Mouse (Mus musculus) lung, postnatal 4 days (tissue): ENCODE measurements around the gene Dlgap5.
A peak's percentile ranks its signal among the peaks of the same experiment; 100 is the strongest.

ENCODE experiments used
- DNase-seq, 2 experiments: peaks; one replicate each; pipeline ENCODE4 v3.0.0; 2021

The Dlgap5 gene

DNA sequence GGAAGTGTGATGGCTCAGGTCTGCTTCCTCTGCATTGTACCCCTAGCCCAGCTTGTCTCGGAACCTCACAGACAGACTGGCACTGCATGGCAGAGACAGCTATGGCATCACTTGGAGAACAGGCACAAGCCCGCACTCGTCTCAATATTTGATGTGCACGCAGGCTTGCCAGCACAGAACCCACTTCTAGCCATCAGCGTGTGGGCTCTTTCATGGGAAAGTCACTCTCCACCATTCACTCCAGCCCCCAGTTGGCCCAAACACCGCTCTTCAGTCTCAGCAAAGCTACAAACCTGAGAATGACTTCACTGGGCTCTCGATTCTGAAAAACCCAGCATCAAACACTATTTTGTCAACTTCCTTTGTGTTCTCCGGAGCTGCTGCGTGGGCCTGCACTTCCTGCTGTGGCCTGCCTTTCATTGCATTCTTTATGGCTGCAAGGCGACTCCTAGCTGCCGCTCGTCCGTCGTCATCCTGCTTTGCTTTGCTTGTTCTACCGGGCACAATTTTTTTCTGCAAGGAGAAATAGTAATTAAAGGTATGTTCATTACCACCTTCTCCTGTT, 22.7 kb downstream of the Dlgap5 start:
- DNase-seq: peak; percentile 36 to 46

DNA sequence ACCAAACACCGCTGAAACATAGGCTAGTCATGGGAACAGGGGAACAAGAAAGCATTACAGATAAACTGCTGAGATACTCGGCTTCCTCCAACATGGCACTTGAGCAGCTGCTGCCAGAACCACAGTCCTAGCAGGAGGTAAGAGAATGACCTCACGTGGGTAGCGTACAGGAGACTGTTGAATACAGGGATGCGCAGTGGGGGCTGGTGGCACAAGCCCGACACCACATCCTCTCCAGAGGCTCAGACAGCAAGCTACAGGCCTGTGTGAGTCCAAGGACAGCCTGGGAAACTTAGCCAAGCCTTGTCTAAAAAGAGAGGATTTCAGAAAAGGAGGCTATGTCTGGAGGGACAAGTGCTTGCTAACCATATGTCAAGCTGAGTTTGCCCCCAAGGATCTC, 23.2 kb downstream of the Dlgap5 start:
- DNase-seq: no peak

DNA sequence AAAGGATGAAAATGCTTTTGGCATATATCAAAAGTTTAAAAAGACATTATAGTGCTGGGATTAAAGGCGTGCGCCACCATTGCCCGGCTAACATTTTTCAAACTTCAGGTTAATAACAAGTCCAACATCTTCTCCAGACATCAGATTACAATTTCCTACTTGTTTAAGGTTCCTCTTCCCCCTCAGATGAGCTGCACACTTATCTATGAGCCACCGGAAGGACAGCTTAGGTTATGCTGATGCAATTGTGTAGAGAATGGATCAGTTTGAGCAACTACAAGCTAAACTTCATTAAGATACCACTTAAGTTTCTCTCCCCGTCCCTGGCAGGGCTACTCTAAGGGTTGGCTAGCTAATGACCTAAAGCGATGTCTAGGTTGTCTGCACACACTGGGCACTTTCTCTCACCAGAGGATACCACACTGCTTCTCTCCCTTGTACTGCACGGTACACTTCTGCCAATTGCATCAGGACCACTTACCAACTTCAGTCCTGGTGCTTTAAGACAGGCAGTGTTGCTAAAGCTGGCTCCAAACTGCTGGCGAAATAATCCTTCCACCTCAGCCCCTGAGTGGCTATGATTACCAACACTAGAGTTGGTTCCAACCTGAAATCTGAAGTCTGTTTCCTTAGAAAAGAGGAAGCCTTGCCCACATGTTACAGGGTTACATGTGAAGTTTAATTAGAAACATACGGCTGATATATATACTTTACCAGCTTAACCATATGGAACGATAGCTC, 24.7 kb downstream of the Dlgap5 start:
- DNase-seq: no peak

DNA sequence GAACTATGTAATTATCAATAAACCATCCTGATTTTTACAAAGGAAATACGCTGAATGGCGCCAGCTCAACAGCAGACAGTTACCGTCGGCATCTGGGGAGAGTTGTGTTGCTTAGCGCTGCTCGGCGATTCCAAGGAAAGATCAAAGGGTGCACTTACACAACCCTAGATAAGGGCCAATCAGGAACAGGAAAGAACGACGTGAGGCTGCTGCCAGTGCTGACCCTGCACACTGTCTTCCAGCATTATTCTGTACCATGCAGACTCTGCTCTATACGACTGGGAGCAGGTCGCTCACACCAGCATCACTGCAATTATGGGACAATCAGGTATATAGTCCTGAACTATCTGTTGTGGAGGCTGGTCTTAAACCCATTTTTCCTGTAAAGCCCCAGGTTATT, 32.1 kb downstream of the Dlgap5 start:
- no peak for DNase-seq

DNA sequence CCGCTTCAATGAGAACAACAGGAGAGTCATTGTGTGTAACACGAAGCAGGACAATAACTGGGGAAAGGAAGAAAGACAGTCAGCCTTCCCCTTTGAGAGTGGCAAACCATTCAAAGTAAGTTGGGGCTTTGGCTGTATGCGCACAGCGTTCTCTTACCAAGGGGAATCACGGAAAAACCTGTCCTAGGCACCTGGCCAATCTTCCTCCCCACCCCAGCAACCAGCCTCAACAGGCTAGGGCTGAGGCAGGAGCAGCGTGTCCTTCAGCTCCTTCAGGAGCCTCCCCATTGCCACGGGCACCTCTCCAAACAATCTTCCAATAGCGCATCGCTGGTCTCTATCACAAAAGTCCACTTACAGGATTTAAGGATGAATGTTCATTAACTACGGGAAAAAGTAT, 33.6 kb downstream of the Dlgap5 start:
- no peak for DNase-seq

DNA sequence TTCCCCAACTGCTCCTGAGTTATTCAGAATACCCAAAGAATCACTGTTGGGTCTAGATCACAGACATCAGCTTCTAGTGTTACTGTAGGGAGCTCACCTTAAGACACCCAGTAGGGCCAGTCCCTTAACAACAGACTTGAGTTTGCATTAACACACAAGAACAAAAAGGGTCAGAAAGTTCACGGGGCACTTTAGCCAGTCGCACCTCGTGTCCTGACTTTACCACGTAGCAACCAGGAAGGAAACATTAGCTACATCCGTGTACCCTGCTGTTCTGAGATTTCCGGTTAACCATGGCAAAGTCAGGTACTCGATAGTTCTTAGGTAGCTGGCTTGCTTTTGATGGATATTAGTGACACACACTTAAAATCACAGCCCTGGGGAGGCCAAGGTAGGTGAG, 34.3 kb downstream of the Dlgap5 start:
- no peak for DNase-seq

DNA sequence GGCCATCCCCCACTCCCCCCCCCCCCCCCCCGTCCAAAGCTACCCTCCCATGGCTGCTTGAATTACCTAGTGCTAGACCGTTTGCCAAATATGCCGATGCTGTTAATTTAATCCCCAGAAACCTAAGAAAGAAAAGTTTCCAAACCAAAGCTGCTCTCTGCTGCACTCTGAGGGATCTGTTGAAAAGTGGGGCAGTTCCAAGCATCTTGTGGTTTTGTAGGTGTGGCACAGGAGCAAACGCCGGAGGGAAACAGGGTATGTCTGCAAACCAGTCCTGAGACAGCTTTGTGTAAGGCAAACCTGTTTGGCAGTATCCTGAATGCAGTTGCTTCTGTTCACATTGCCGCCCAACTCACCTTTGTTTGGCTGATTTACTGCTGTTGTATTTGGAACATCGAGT, 39.9 kb downstream of the Dlgap5 start:
- no peak for DNase-seq

DNA sequence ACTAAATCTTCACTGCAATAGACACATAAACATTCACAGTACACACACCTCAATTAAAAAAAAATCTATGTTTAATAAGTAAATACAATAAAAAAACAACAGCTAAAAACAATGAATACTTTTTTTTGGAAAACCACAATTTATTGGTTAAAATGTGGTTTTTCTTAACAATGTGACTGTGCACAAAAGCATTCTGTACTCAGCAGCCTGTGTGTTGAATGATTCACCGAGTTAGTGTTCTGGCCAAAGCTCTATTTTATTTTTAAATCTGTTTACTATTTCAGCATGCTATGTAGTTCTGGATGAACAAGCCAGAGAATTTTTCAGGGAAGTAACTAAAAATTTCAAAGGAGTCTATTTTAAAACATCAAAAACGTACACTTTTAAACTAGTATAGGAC, 41.7 kb downstream of the Dlgap5 start:
- no peak for DNase-seq

DNA sequence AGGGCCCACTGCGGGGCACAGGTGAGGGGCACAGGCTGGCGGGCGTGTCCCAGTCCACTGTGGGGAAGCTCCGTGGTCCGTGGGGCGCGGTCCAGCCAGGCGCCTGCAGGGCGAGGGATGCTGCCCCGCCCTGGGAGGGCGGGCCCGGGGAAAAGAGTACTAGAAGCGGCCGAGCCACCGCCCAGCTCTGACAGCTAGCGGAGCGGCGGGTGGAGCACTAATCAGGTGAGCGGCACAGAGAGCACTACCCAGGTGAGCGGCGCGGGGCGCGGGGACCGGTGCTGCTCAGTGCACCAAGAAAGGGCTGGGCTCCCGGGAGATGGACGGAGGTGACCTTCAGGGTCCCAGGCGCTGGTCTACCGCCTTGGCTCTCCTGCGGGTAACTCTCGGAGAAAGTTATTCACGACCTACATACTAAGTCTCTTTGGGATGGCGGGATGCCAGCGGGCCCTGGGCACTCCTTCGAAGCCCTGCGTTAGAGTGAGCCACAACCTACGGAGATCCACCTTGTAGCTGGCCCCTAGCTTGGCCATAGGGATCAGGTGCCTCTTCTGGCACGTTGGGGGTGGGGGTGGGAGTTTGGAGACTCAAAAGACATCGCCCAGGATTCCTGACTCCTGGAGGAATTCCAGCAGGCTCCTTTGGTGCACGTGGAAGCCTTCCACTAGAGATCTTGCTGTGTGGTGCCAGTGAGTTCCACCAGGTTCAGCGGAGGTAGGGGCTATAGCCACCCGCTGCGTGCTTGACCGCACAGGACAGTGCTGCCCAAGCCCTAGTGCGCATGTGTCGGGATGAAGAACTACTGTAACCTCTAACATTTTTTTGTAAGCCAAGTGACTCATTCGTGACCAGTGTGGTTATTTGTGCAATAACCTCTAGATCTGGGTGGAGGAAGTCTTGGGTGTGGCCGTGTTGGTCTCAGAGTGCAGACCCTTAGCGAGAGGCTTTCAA, 44.2 kb downstream of the Dlgap5 start:
- peak; percentile 78 to 79 for DNase-seq

DNA sequence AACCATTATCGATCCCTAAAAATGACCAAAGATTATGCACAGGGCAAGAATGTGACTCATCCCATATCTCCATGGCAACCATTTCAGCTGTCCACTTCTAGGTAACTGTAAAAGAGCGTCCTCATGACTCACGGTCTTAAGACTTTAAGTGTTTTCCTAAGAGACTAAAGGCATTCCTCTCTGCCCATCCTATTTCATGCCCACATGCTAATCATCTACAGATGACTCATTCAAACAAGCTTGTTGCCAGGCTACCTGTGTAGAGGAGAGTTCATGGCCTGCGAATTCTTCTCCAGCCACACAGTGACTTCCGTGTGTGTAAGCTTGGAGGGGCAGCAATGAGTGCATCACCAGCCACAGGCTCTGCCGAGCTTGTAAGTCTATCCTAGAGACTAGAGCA, 46.5 kb downstream of the Dlgap5 start:
- DNase-seq: peak; percentile 40 to 50

DNA sequence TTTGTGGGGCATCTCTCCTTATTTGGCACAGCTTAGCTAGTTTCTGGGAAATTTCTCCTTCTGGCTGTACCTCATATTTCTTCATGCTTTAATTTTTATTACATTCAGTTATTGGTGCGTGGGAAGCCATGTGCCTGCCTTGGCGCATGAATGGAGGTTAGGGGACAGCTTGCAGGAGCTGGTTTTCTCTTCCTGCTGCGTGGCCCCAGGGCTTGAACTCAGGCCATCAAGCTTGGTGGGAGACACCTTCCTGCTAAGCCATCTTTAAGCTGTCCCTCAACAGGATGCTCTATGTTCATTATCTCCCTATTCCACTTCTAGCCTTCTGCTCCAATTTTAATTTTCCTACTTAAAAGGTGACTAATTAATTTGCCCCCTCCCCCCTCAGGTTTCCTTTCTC, 47.4 kb downstream of the Dlgap5 start:
- no peak for DNase-seq

DNA sequence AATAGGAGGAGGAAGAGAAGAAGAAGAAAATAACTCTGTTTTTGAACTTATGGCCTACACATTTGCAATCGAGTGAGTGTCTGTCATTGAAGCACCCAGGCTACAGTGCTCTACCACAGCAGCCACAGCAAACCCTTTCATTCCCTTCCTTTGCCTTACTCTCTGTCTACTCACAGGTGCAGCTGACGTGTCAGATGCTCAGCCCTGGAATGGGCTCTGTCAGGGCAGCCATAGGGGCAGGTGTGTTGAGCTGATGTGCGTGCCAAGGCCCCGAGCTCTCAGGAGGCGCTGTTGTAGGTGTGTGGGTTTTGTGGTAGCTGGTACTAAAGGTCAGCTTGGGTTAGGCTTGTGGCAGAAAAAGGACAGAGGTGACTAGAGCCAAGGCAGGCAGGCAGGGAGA, 48.5 kb downstream of the Dlgap5 start:
- DNase-seq: no peak

DNA sequence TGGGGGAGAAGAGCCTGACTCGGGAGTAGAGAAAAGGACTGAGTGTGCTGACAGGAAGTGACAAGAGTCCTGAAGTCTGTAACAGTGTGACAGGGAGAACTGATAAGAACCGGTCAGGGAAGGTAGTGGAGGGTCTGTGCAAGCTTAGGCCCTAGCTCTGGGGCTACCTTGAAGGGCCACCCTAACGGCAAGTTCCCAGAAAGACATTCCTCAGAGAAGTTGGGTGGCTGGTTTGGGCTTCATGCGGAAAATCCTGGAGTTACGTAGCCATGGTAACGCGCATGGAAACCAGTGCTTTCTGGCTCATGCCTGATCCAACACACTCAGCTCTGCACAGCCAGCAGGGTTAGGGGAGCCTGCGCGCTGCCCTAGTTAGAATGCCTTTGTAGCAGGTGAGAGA, 50.7 kb downstream of the Dlgap5 start, which contains the start of gene Lgals3:
Gene Lgals3, plus strand, starts transcription at position 291 of the 400 bp plus-strand sequence.
- DNase-seq: peak; percentile 36 to 50

DNA sequence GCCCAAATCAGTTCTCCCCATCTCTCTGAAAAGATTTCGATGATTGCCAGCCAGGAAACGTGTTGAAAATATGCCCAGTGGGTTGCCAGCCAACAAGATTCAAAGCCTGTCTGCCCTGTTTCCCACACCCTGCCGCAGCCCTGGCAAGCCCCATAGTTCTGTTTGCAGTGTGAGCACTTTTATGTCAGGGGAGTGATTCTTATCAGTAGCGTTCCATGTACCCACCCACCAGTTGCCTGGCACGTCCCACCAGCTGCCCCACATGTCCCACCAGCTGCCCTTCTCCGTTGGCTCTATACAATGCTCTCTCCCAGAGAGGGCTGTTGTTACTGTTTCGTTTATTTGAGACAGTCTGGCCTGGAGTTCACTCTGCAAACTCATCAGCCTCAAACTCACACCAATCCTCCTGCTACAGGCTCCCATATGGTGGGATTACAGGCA, 51.3 kb downstream of the Dlgap5 start:
- DNase-seq: peak; percentile 32 to 62

DNA sequence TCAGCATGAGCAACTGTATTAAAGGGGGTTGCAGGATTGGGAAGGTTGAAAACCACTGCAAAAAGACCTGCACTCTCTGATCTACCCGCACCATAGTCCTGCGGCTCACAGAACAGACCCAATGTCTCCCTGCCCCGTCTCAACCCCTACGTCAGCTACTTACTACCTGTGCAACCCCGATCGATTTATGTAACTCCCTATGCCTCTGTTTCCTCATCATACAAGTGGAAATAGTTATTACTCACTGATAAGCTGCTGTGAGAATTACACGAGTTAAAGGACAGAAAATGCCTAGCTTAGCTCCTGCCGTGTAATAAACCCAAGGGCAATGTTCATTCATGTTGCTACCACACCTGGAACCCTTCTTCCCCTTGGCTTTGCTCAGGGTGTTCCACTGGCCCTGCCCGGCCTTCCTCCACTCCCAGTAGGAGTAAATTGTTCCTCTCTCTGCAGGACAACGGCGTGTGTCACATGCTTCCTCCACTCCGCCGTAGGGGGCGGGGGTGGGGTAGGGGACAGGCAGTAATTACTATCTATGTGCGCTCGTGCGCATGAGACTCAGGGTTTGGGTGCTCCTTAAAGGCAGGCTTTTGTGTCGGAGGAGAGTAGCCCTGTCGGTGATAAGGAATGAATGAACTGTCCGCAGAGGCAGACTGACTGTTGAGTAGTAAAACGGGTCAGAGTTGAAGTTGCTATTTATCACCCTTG, 53.3 kb downstream of the Dlgap5 start:
- peak; percentile 42 to 52 for DNase-seq

DNA sequence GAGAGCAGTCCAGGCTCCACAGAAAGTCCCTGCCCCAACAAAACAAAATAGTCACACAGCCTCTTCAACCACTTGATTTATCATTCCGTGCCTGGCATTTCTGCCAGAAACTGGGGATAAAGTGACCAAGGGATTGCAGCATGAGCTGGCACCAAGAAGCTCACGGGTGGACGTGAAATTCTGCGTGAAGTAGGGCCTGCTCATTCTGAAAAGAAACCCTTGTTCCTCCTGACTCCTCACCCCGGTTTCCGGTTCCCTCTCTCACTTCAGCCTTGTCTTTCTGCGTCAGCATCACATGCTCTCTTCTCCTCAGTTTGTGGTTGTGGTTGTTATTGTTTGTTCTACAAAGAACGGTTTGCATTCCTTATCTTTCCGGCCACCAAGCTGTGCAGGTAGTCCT, 56.3 kb downstream of the Dlgap5 start:
- DNase-seq: no peak

DNA sequence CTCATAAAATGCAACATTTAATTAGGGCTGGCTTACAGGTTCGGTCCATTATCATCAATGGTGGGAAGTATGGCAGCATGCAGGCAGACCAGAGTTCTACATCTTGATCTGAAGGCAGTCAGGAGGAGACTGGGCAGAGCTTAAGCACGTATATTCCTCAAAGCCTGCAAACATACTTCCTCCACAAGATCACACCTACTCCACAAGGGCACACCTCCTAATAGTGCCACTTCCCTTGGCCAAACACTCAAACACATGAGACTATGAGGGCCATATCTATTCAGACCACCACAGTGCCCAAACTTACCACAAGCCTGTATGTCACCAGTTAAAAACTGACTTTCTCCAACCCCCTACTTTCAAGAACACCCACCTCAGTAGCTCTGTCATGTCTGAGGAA, 56.8 kb downstream of the Dlgap5 start:
- DNase-seq: no peak

DNA sequence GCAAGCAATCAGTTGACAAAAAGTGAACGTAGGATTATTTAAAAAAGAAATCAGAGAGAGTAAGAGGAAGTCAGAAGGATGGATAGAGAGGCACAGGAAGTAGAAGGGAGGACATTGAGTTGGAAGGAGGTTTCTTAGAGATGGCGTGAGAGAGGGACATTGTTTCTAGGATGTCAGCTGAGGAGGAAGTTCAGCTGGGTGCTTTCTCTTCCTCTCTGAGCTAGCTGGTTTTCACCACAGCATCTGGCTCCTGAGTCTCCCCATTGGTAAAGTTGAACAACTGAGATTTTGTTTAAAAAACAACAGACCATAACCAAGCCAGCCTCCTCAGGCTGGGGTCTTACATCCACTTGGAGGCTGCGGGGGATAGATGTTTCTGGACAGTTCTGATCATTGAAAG, 58.6 kb downstream of the Dlgap5 start:
- no peak for DNase-seq

DNA sequence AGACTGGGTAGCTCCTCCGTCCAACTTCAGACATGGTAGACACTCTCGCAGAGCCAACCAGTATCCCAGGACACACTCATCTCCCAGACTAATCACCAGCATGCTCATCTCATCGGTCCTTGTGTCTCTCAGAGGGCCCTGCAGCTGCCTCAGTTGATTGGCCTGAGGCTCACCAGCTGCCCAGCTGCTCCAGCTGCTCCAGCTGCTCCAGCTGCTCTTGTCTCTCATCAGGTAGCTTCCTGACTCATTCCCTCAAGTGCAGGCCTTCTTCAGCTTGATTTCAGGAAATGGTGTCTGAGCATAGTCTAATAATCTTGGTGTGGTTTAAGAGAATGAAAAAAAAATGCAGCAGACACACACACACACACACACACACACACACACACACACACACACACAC, 61.6 kb downstream of the Dlgap5 start:
- DNase-seq: no peak

DNA sequence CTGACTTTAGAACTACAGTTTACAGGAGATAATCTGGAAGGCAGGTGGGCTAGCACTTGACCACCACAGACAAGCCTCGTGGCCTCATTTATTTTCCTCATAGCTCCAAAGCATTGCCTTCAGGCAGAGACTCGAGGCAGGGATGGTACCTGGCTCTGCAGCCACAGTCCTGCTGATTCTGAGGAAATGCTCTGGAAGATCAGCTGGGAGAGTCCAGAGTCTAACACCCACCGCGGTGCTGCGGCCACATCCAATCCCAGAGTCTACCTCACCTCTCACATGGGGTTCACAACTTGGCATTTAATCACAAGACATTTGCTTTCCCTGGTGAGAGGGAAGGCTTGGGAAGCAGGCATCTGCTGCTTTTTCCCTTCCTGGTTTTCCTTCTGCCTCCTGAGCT, 63.3 kb downstream of the Dlgap5 start:
- DNase-seq: no peak

DNA sequence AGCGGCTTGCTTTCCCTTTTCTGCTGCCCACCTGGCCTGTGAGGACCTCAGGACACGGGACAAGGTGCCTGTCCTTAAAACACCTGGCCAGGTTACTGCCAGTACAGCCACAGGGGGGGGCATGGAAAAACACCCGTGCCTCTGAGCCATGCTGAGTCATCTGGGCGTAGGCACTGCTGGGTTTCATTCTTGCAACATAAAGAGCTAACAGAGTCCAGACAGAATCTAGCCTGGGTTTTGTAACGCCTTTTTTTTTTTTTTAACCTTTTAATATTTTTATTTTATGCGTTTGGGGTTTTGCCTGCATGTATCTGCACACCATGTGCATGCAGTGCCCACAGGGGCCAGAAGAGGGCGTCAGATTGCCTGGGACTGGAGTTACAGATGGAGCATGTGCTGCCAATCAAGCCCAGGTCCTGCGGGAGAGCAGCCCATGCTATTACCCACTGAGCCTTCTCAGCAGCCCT, 64.1 kb downstream of the Dlgap5 start:
- peak; percentile 53 for DNase-seq

DNA sequence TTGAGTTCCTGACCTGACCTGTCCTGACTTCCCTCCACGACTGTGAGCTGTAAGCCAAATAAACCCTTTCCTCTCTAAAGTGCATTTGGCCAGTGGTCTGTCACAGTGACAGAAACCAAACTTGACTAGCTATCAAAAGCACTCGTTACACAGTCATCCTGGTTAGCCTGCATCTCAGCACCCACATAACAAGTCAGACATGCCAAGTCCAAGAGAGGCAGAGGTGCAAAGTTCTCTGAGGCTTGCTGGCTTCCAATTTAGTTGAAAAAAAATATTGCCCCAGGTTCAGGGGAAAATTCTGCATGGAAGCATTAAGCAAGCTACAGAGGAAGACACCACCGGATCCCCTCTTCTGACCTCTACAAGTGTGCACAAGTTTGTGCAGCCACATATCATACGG, 65.0 kb downstream of the Dlgap5 start:
- no peak for DNase-seq

DNA sequence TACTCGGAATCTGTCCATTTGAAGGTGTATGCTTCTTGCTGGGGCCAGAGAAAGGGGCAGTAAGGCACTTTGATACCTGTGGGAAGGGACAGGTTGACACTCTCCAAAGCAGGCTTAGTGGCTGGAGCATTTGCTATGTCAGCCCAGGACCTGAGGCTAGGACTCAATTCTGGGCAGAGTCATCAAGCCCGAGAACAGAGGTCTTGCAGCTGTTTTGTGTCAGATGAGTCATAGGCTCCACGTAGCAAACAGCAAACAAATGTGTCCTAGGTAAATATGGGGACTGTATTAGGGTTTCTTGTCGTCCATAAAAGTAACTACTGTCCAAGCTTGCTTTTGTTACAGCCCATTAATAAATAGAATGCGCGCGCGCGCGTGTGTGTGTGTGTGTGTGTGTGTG, 65.9 kb downstream of the Dlgap5 start:
- no peak for DNase-seq
